Mouse (Mus musculus): ENCODE results near the gene Dnase2b.

DNA sequence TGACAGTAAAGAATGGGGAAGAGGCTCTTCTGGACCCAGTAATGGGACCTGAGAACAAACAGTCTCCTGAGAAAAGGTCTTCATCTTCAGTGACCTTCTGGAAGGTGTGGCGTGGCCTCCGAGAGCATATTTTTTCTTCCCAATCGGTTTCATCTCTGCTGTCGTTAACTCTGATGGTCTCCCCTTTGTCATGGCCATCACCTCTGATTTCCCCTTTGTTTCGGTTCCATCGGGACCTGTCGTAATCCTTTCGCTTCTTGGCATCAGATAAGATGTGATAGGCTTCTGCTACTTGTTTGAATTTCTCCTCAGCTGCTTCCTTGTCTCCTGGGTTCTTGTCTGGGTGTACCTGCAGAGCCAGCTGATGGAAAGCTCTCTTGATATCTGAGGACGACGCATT, 35.3 kb upstream of the Dnase2b start:
- TF ChIP-seq TAL1 (IDR thresholded peaks at IDR 0.05; ENCODE audit: low read length), result no peak
- TF ChIP-seq GATA1 (IDR thresholded peaks at IDR 0.05; ENCODE audit: low read length), result no peak

All from erythroblast, embryonic 14.5 days (primary cell).